Mouse (Mus musculus): ENCODE results near the gene C1ql1. TPM values are rescaled to one million over a fixed set of nuclear protein-coding genes. Genes with fewer than 3 reads are reported as not detected.

Gene C1ql1
- total and polyA plus RNA-seq, 2 experiments from 2014 or later = 18.9 to 61.0 TPM

DNA sequence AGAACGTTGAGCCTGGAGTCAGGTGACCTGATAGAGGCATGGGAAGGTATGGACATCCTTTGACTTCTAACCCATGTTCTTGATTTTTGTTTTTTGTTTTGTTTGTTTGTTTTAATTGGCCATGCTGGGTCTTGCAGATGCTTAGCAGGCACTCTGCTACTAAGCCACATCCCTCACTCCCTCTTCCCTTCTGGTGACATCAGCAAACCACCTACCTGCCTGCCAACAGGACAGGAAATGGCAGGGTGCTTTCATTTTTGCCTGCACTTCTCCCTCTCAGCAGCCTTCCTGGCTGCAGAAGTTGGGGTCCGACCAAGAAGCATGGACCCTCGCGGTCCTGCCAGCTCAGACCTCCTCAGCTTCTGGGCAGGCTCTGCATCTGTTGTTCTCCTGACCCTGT is 14.6 kb upstream of the C1ql1 start:
- H3K9me3 ChIP-seq (ENCODE audit: low read length) = no peaks in the 10 kb centered on the region
- WGBS = 98% methylated on average over 4 of the region's 4 CpGs
- peaks cover 11% of the 10 kb centered on the region for H3K4me1 ChIP-seq (ENCODE audit: insufficient read depth, low read length)

DNA sequence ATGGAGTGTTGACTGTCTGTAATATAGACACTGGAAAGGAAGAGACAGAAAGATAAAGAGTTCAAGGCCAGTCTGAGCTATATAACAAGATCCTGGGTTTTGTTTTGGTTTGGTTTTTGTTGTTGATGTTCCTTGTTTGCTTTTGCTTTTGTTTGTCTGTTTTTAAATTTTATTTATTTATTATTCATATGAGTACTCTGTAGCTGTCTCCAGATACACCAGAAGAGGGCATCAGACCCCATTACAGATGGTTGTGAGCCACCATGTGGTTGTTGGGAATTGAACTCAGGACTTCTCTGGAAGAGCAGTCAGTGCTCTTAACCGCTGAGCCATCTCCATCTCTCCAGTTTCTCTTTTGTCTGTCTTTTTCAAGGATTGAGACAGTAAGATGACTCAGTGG is 12.4 kb upstream of the C1ql1 start:
- DNase-seq (ENCODE audit: low spot score) = no peak
- no peak overlapping the region for H3K4me3 ChIP-seq (ENCODE audit: low read length)
- ATAC-seq = no peak
- 90% methylated on average over 1 of the region's 1 CpGs for WGBS
- no peak overlapping the region for H3K4me2 ChIP-seq (ENCODE audit: low read depth, low read length)
- no peaks in the 10 kb centered on the region for H3K36me3 ChIP-seq (ENCODE audit: insufficient read depth, low read length)
- H3K9me3 ChIP-seq (ENCODE audit: low read length) = no peaks in the 10 kb centered on the region
- H3K9ac ChIP-seq (replicated peaks; ENCODE audit: low read length) = no peak overlapping the region
- no peaks in the 10 kb centered on the region for H3K27me3 ChIP-seq (ENCODE audit: insufficient read depth, low read length)
- TF ChIP-seq CTCF (IDR thresholded peaks at IDR 0.05; ENCODE audit: low read depth) = no peak
- no peak overlapping the region for H3K27ac ChIP-seq
- peaks cover 11% of the 10 kb centered on the region for H3K4me1 ChIP-seq (ENCODE audit: insufficient read depth, low read length)

More for the DNA sequence above, 14.6 kb upstream of the C1ql1 start:
- H3K9ac ChIP-seq (replicated peaks; ENCODE audit: low read length) = no peak overlapping the region
- no peaks in the 10 kb centered on the region for H3K36me3 ChIP-seq (ENCODE audit: insufficient read depth, low read length)
- no peak overlapping the region for H3K4me2 ChIP-seq (ENCODE audit: low read depth, low read length)
- DNase-seq (ENCODE audit: low spot score) (no peak), ATAC-seq (no peak)
- TF ChIP-seq CTCF (IDR thresholded peaks at IDR 0.05; ENCODE audit: low read depth) = no peak
- H3K27ac ChIP-seq = no peak overlapping the region
- H3K27me3 ChIP-seq (ENCODE audit: insufficient read depth, low read length) = no peaks in the 10 kb centered on the region
- no peak overlapping the region for H3K4me3 ChIP-seq (ENCODE audit: low read length)

DNA sequence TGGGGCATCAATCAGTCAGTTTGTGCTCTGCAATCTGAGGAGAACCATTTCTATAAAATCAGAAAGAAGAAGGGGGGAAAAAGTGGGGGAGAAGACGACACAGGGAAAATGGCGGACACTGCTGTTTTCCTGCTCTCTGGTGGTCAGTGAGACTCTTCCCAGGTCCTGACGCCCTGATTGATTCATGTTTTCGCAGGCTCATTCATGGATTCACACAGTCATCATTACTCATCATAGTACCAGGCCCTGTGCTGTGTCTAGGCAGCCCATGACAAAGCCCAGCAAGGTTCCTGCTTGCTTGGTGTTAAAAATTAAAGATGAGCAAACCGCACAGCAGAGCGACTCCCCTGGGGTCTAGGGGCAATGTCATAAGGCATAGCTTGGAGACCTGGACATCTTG is 11.9 kb upstream of the C1ql1 start:
- Histone ChIP-seq H3K4me3 (ENCODE audit: low read length) (no peak overlapping the region), H3K27ac (no peak overlapping the region), H3K9me3 (ENCODE audit: low read length) (no peaks in the 10 kb centered on the region), H3K4me1 (ENCODE audit: insufficient read depth, low read length) (peaks cover 7% of the 10 kb centered on the region), H3K9ac (replicated peaks; ENCODE audit: low read length) (no peak overlapping the region), H3K4me2 (ENCODE audit: low read depth, low read length) (no peak overlapping the region), H3K27me3 (ENCODE audit: insufficient read depth, low read length) (no peaks in the 10 kb centered on the region), H3K36me3 (ENCODE audit: insufficient read depth, low read length) (no peaks in the 10 kb centered on the region)
- ATAC-seq = no peak
- WGBS = 76% methylated on average over 6 of the region's 6 CpGs
- no peak for TF ChIP-seq CTCF (IDR thresholded peaks at IDR 0.05; ENCODE audit: low read depth)
- DNase-seq (ENCODE audit: low spot score) = no peak

DNA sequence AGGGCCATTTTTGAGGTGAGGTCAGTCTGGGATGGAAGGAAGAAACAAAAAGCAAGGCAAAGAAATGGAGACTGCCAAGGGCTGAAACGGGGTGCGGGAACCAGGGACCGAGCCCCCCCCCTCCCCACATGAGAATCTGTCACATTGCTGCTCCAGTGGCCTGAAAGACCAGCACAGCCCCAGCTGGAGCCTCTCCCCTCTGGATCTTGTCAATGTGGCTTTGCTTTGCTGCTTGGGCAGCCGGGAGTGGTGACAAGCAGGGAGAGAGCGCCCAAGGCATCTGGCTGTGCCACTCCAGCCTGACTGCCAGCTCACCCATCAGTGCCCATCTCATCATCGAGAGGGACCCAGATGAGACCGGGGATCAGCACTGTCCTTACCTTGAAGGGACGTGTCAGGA is 11.2 kb upstream of the C1ql1 start:
- 62% methylated on average over 8 of the region's 8 CpGs for WGBS

GRCm38 (mm10) chr11:102956962-102957614 is 10.6 kb upstream of the C1ql1 start:
- H3K4me1 ChIP-seq (ENCODE audit: insufficient read depth, low read length) = no peaks in the 10 kb centered on the region
- DNase-seq (ENCODE audit: low spot score) (peak; percentile 45), ATAC-seq (peak; percentile 45; the same call in 1 of the 2 replicates)
- no peak overlapping the region for H3K4me2 ChIP-seq (ENCODE audit: low read depth, low read length)
- no peaks in the 10 kb centered on the region for H3K36me3 ChIP-seq (ENCODE audit: insufficient read depth, low read length)
- no peaks in the 10 kb centered on the region for H3K9me3 ChIP-seq (ENCODE audit: low read length)
- H3K27ac ChIP-seq = peak overlapping the region; percentile 51; the same call in 1 of the 2 replicates
- no peak overlapping the region for H3K9ac ChIP-seq (replicated peaks; ENCODE audit: low read length)
- peaks cover 5% of the 10 kb centered on the region; the same call in 1 of the 2 replicates for H3K27me3 ChIP-seq (ENCODE audit: insufficient read depth, low read length)
- no peak overlapping the region for H3K4me3 ChIP-seq (ENCODE audit: low read length)
- WGBS = 40% methylated on average over 16 of the region's 16 CpGs
- no peak for TF ChIP-seq CTCF (IDR thresholded peaks at IDR 0.05; ENCODE audit: low read depth)

More for the DNA sequence above, 11.2 kb upstream of the C1ql1 start:
- H3K4me1 ChIP-seq (ENCODE audit: insufficient read depth, low read length) = peaks cover under 1% of the 10 kb centered on the region; the same call in 1 of the 2 replicates
- no peaks in the 10 kb centered on the region for H3K36me3 ChIP-seq (ENCODE audit: insufficient read depth, low read length)
- H3K4me3 ChIP-seq (ENCODE audit: low read length) = no peak overlapping the region
- H3K27me3 ChIP-seq (ENCODE audit: insufficient read depth, low read length) = peaks cover 2% of the 10 kb centered on the region; the same call in 1 of the 2 replicates
- H3K4me2 ChIP-seq (ENCODE audit: low read depth, low read length) = no peak overlapping the region
- peak overlapping the region; percentile 51; the same call in 1 of the 2 replicates for H3K27ac ChIP-seq
- no peaks in the 10 kb centered on the region for H3K9me3 ChIP-seq (ENCODE audit: low read length)
- ATAC-seq = peak; percentile 27; the same call in 1 of the 2 replicates
- DNase-seq (ENCODE audit: low spot score) = no peak
- no peak overlapping the region for H3K9ac ChIP-seq (replicated peaks; ENCODE audit: low read length)
- TF ChIP-seq CTCF (IDR thresholded peaks at IDR 0.05; ENCODE audit: low read depth) = no peak

GRCm38 (mm10) chr11:102952922-102953321 is 6.4 kb upstream of the C1ql1 start:
- no peak for DNase-seq (ENCODE audit: low spot score)
- Histone ChIP-seq H3K4me2 (ENCODE audit: low read depth, low read length) (no peak overlapping the region), H3K36me3 (ENCODE audit: insufficient read depth, low read length) (no peaks in the 10 kb centered on the region), H3K9me3 (ENCODE audit: low read length) (no peaks in the 10 kb centered on the region), H3K27me3 (ENCODE audit: insufficient read depth, low read length) (peaks cover 9% of the 10 kb centered on the region; the same call in 1 of the 2 replicates), H3K27ac (no peak overlapping the region), H3K9ac (replicated peaks; ENCODE audit: low read length) (no peak overlapping the region), H3K4me3 (ENCODE audit: low read length) (no peak overlapping the region), H3K4me1 (ENCODE audit: insufficient read depth, low read length) (0 out of 2 replicates have a peak, but pooled peaks cover 4% of the 10 kb centered on the region)
- TF ChIP-seq CTCF (IDR thresholded peaks at IDR 0.05; ENCODE audit: low read depth) = no peak
- ATAC-seq = no peak
- 21% methylated on average over 6 of the region's 6 CpGs for WGBS
